Mouse (Mus musculus) heart, postnatal 0 days (tissue): Measurements from ENCODE around the gene Tssk1.

Experiments
- CTCF ChIP-seq: IDR thresholded peaks from 2 replicates; pipeline ENCODE4 v1.5.1; 2016; ENCODE audit warnings: antibody characterized with exemption, control low read depth, low read depth
- EP300 ChIP-seq: IDR thresholded peaks from 2 replicates; pipeline ENCODE4 v1.6.1; 2016; ENCODE audit warnings: antibody characterized with exemption, low read depth

GRCm38 (mm10) chr16:17945081-17945831 lies 51.2 kb downstream of the Tssk1 start:
- no peak for TF ChIP-seq CTCF
- no peak for TF ChIP-seq EP300
